Mouse (Mus musculus): ENCODE results near the gene Mctp2. TPM values are rescaled to one million over a fixed set of nuclear protein-coding genes. Genes with fewer than 3 reads are reported as not detected.

Mctp2 gene
- polyA plus RNA-seq, 1 experiment: 4.6 TPM

- H3K36me3 ChIP-seq (ENCODE audit: control insufficient read depth, insufficient read depth, low read length, poor library complexity, severe bottlenecking): no peaks in the 10 kb centered on the region
- H3K4me1 ChIP-seq (ENCODE audit: control insufficient read depth, insufficient read depth, low read length): no peaks in the 10 kb centered on the region
- H3K27ac ChIP-seq (ENCODE audit: insufficient read depth, low read length): no peak overlapping the region
- H3K9me3 ChIP-seq (replicated peaks; ENCODE audit: control insufficient read depth, insufficient read depth, low read length, poor library complexity, severe bottlenecking): no peaks in the 10 kb centered on the region
- H3K4me3 ChIP-seq (ENCODE audit: low read depth, low read length): no peak overlapping the region
- TF ChIP-seq CTCF (IDR thresholded peaks at IDR 0.05; ENCODE audit: low read depth, low read length) (peak; percentile 26), EP300 (IDR thresholded peaks at IDR 0.05; ENCODE audit: insufficient read depth, low read depth, low read length) (no peak)
- no peak overlapping the region for H3K9ac ChIP-seq (ENCODE audit: low read depth, poor library complexity, severe bottlenecking)
- no peaks in the 10 kb centered on the region; the same call in 1 of the 2 replicates for H3K27me3 ChIP-seq (ENCODE audit: control insufficient read depth, insufficient read depth, low read length, poor library complexity, severe bottlenecking)
These were observed 113.1 kb downstream of the Mctp2 start for GRCm38 (mm10) chr7:72193304-72193703.

- H3K36me3 ChIP-seq (ENCODE audit: control insufficient read depth, insufficient read depth, low read length, poor library complexity, severe bottlenecking): no peaks in the 10 kb centered on the region; the same call in 1 of the 2 replicates
- no peak for TF ChIP-seq POLR2A (IDR thresholded peaks at IDR 0.05; ENCODE audit: insufficient read depth, low read length)
These were observed 124.8 kb downstream of the Mctp2 start for GRCm38 (mm10) chr7:72181651-72182050.

GRCm38 (mm10) chr7:72169320-72169719, 137.1 kb downstream of the Mctp2 start:
- Histone ChIP-seq H3K9me3 (replicated peaks; ENCODE audit: control insufficient read depth, insufficient read depth, low read length, poor library complexity, severe bottlenecking) (no peaks in the 10 kb centered on the region), H3K4me1 (ENCODE audit: control insufficient read depth, insufficient read depth, low read length) (peaks cover 2% of the 10 kb centered on the region), H3K9ac (ENCODE audit: low read depth, poor library complexity, severe bottlenecking) (no peak overlapping the region), H3K36me3 (ENCODE audit: control insufficient read depth, insufficient read depth, low read length, poor library complexity, severe bottlenecking) (no peaks in the 10 kb centered on the region), H3K27me3 (ENCODE audit: control insufficient read depth, insufficient read depth, low read length, poor library complexity, severe bottlenecking) (no peaks in the 10 kb centered on the region), H3K27ac (ENCODE audit: insufficient read depth, low read length) (no peak overlapping the region), H3K4me3 (ENCODE audit: low read depth, low read length) (no peak overlapping the region)
- TF ChIP-seq EP300 (IDR thresholded peaks at IDR 0.05; ENCODE audit: insufficient read depth, low read depth, low read length) (no peak), CTCF (IDR thresholded peaks at IDR 0.05; ENCODE audit: low read depth, low read length) (no peak), POLR2A (IDR thresholded peaks at IDR 0.05; ENCODE audit: insufficient read depth, low read length) (no peak)

More at GRCm38 (mm10) chr7:72181651-72182050, 124.8 kb downstream of the Mctp2 start:
- no peak overlapping the region for H3K9ac ChIP-seq (ENCODE audit: low read depth, poor library complexity, severe bottlenecking)
- no peaks in the 10 kb centered on the region for H3K27me3 ChIP-seq (ENCODE audit: control insufficient read depth, insufficient read depth, low read length, poor library complexity, severe bottlenecking)
- H3K27ac ChIP-seq (ENCODE audit: insufficient read depth, low read length): no peak overlapping the region
- peaks cover 5% of the 10 kb centered on the region for H3K9me3 ChIP-seq (replicated peaks; ENCODE audit: control insufficient read depth, insufficient read depth, low read length, poor library complexity, severe bottlenecking)
- H3K4me3 ChIP-seq (ENCODE audit: low read depth, low read length): no peak overlapping the region
- H3K4me1 ChIP-seq (ENCODE audit: control insufficient read depth, insufficient read depth, low read length): peaks cover 1% of the 10 kb centered on the region

DNA sequence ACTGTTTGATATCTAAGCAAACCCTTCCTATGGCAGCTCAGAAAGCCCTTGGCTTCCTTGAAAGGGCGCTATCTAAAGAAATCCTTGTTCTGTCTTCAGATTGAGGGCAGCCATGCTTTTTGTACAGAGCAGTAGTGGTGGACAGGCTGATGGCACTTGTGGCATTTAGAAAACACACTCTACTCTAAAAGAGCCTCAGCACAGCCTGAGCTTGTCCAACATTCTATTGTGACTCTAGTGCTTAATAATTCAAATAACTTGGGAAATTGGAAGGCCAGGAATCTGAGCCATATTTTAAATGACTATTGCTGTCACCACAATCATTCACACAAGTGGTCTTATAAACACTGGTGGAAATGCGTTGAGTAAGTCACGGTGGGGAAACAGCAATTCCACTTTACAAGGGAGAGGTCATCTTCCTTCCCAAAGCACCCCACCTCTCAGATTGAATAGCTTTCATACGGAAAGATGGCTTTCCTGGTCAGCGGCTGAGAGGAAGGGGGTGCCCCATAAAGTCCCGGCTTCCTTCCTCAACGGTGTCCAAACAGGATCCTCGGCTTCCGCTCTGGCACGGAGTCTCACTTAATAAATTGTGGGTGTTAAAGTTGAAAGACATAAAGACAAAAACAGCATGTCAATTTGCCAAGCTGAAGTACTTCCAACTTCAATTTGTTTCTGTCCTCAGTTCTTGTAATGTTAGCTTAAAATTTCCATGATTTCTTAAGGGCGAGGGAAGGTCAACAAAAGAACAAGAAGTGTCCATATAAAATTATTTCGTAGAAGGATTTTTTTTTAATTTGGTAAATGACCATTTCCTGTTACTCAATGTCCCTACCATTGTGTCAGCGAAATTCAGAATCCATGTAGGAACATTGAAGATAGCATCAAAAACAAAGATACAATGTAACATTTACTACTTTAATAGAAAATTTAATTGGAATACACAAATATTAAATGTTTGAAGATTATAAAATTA, 140.4 kb downstream of the Mctp2 start:
- Histone ChIP-seq H3K9ac (ENCODE audit: low read depth, poor library complexity, severe bottlenecking) (no peak overlapping the region), H3K27me3 (ENCODE audit: control insufficient read depth, insufficient read depth, low read length, poor library complexity, severe bottlenecking) (no peaks in the 10 kb centered on the region), H3K9me3 (replicated peaks; ENCODE audit: control insufficient read depth, insufficient read depth, low read length, poor library complexity, severe bottlenecking) (no peaks in the 10 kb centered on the region), H3K4me3 (ENCODE audit: low read depth, low read length) (no peak overlapping the region), H3K36me3 (ENCODE audit: control insufficient read depth, insufficient read depth, low read length, poor library complexity, severe bottlenecking) (no peaks in the 10 kb centered on the region), H3K27ac (ENCODE audit: insufficient read depth, low read length) (no peak overlapping the region), H3K4me1 (ENCODE audit: control insufficient read depth, insufficient read depth, low read length) (peaks cover 4% of the 10 kb centered on the region)
- TF ChIP-seq EP300 (IDR thresholded peaks at IDR 0.05; ENCODE audit: insufficient read depth, low read depth, low read length): no peak
- no peak for TF ChIP-seq POLR2A (IDR thresholded peaks at IDR 0.05; ENCODE audit: insufficient read depth, low read length)
- TF ChIP-seq CTCF (IDR thresholded peaks at IDR 0.05; ENCODE audit: low read depth, low read length): no peak

GRCm38 (mm10) chr7:72162256-72162655, 144.2 kb downstream of the Mctp2 start:
- H3K36me3 ChIP-seq (ENCODE audit: control insufficient read depth, insufficient read depth, low read length, poor library complexity, severe bottlenecking): no peaks in the 10 kb centered on the region
- no peak for TF ChIP-seq EP300 (IDR thresholded peaks at IDR 0.05; ENCODE audit: insufficient read depth, low read depth, low read length)
- TF ChIP-seq POLR2A (IDR thresholded peaks at IDR 0.05; ENCODE audit: insufficient read depth, low read length): no peak
- TF ChIP-seq CTCF (IDR thresholded peaks at IDR 0.05; ENCODE audit: low read depth, low read length): no peak
- H3K9me3 ChIP-seq (replicated peaks; ENCODE audit: control insufficient read depth, insufficient read depth, low read length, poor library complexity, severe bottlenecking): peaks cover 13% of the 10 kb centered on the region
- H3K4me1 ChIP-seq (ENCODE audit: control insufficient read depth, insufficient read depth, low read length): peaks cover 4% of the 10 kb centered on the region
- no peak overlapping the region for H3K4me3 ChIP-seq (ENCODE audit: low read depth, low read length)
- H3K9ac ChIP-seq (ENCODE audit: low read depth, poor library complexity, severe bottlenecking): no peak overlapping the region
- H3K27ac ChIP-seq (ENCODE audit: insufficient read depth, low read length): peak overlapping the region; percentile 65
- no peaks in the 10 kb centered on the region for H3K27me3 ChIP-seq (ENCODE audit: control insufficient read depth, insufficient read depth, low read length, poor library complexity, severe bottlenecking)

- TF ChIP-seq EP300 (IDR thresholded peaks at IDR 0.05; ENCODE audit: insufficient read depth, low read depth, low read length) (no peak), CTCF (IDR thresholded peaks at IDR 0.05; ENCODE audit: low read depth, low read length) (no peak), POLR2A (IDR thresholded peaks at IDR 0.05; ENCODE audit: insufficient read depth, low read length) (no peak)
- Histone ChIP-seq H3K9ac (ENCODE audit: low read depth, poor library complexity, severe bottlenecking) (no peak overlapping the region), H3K4me1 (ENCODE audit: control insufficient read depth, insufficient read depth, low read length) (peaks cover 2% of the 10 kb centered on the region), H3K27ac (ENCODE audit: insufficient read depth, low read length) (no peak overlapping the region), H3K36me3 (ENCODE audit: control insufficient read depth, insufficient read depth, low read length, poor library complexity, severe bottlenecking) (no peaks in the 10 kb centered on the region), H3K9me3 (replicated peaks; ENCODE audit: control insufficient read depth, insufficient read depth, low read length, poor library complexity, severe bottlenecking) (peaks cover 13% of the 10 kb centered on the region), H3K4me3 (ENCODE audit: low read depth, low read length) (no peak overlapping the region), H3K27me3 (ENCODE audit: control insufficient read depth, insufficient read depth, low read length, poor library complexity, severe bottlenecking) (no peaks in the 10 kb centered on the region)
These were observed 146.8 kb downstream of the Mctp2 start for GRCm38 (mm10) chr7:72159513-72160063.

All from ES-Bruce4 (cell line).